Mouse (Mus musculus) layer of hippocampus, adult 18-20 months (tissue): Measurements from ENCODE around the gene Psmc4. TPM values are rescaled to one million over a fixed set of nuclear protein-coding genes. Genes with fewer than 3 reads are reported as not detected.

Experiments
- DNase-seq, 2 experiments: peaks; one replicate each; pipeline ENCODE4 v3.0.0; 2022; ENCODE audit warnings: low spot score in 2 of 2
- long read RNA-seq: library from polyadenylated mRNA; stranded (forward); transcript quantifications from one replicate; pipeline ENCODE4 v2.0.0, GENCODE M21; 2021
- total RNA-seq, 2 experiments: library from RNA; stranded (reverse); gene quantifications; 2 replicates each; pipeline ENCODE4 v1.2.3; 2021

Gene Psmc4
- 100 to 1,000 TPM; 124 to 127 TPM for total RNA-seq
- long read RNA-seq, transcript Psmc4-201 (11 exons, 1,440 nt) = major isoform, 109 of 136 reads
- long read RNA-seq, partial matches to known transcripts = 8 of 136 reads
- long read RNA-seq, other reads (novel, unspliced or antisense) = 19 of 136 reads

- DNase-seq = peak; percentile 98 to 99
Observed at GRCm38 (mm10) chr7:28049476-28050409, at the start of gene Psmc4. Gene Psmc4 (minus strand): TSS chr7:28050101.

GRCm38 (mm10) chr7:28099101-28099500 lies 49.2 kb upstream of the Psmc4 start:
- DNase-seq = no peak

GRCm38 (mm10) chr7:28093541-28093940 lies 43.6 kb upstream of the Psmc4 start:
- DNase-seq = no peak

- DNase-seq = no peak
Observed at GRCm38 (mm10) chr7:28086236-28086635, 36.3 kb upstream of the Psmc4 start.

- DNase-seq = peak; percentile 32 to 47
Observed at GRCm38 (mm10) chr7:28084215-28084614, 34.3 kb upstream of the Psmc4 start.

- DNase-seq = no peak
Observed at GRCm38 (mm10) chr7:28070531-28071298, 20.8 kb upstream of the Psmc4 start, which contains the start of gene Fcgbp. Gene Fcgbp (plus strand): TSS chr7:28071236.

GRCm38 (mm10) chr7:28069546-28070172 lies 19.8 kb upstream of the Psmc4 start:
- no peak for DNase-seq

- DNase-seq = no peak
Observed at GRCm38 (mm10) chr7:28068661-28069060, 18.8 kb upstream of the Psmc4 start.

- DNase-seq = no peak
Observed at GRCm38 (mm10) chr7:28059972-28060371, 10.1 kb upstream of the Psmc4 start.

GRCm38 (mm10) chr7:28053046-28053930 lies 3.4 kb upstream of the Psmc4 start:
- DNase-seq = no peak

GRCm38 (mm10) chr7:28050584-28050983 lies 683 bp upstream of the Psmc4 start:
- DNase-seq = no peak

GRCm38 (mm10) chr7:28044524-28044923 lies 5.4 kb downstream of the Psmc4 start:
- DNase-seq = no peak

- DNase-seq = no peak
Observed at GRCm38 (mm10) chr7:28014445-28014810, 35.5 kb downstream of the Psmc4 start.

- peak; percentile 77 to 85 for DNase-seq
Observed at GRCm38 (mm10) chr7:28013549-28014444, 36.1 kb downstream of the Psmc4 start, which contains the start of gene Zfp850. Gene Zfp850 (minus strand): TSS chr7:28014115.

GRCm38 (mm10) chr7:28010271-28010670 lies 39.6 kb downstream of the Psmc4 start:
- peak; percentile 48 to 79 for DNase-seq
